Mouse (Mus musculus): ENCODE results near the gene Esp4. TPM values are rescaled to one million over a fixed set of nuclear protein-coding genes. Genes with fewer than 3 reads are reported as not detected.
"Not testable (repeated sequence)": the region's sequence is repeated elsewhere in the genome, so short reads cannot be mapped to it uniquely, and the experiment has no call there.

Esp4 gene
- not detected in 2 replicates for polyA plus RNA-seq (2015; fragmentation: Nextera tagmentation; extraction: Ambion mirVana)

- ATAC-seq (ENCODE audit: low FRiP score, low read depth) = no peak
These were observed at the start of gene Esp4 for GRCm38 (mm10) chr17:40598294-40598693. TSS of gene Esp4 (plus strand) at chr17:40598594.

GRCm38 (mm10) chr17:40553470-40553869 lies 44.9 kb upstream of the Esp4 start:
- no peak for ATAC-seq (ENCODE audit: low FRiP score, low read depth)
- H3K4me2 ChIP-seq = no peak overlapping the region
- no peak overlapping the region for H3K27ac ChIP-seq (replicated peaks)
- H3K4me1 ChIP-seq (replicated peaks) = no peaks in the 10 kb centered on the region
- H3K36me3 ChIP-seq = no peaks in the 10 kb centered on the region
- no peak overlapping the region for H3K4me3 ChIP-seq
- H3K9me3 ChIP-seq = no peaks in the 10 kb centered on the region
- WGBS = 88% methylated on average over 1 of the region's 1 CpGs
- no peaks in the 10 kb centered on the region for H3K27me3 ChIP-seq
- no peak overlapping the region for H3K9ac ChIP-seq

More at GRCm38 (mm10) chr17:40598294-40598693, at the start of gene Esp4:
- Histone ChIP-seq H3K9me3 (no peaks in the 10 kb centered on the region), H3K4me2 (no peak within 1 kb of the TSS), H3K27ac (replicated peaks) (no peak within 1 kb of the TSS), H3K27me3 (no peaks in the 10 kb centered on the region), H3K9ac (no peak within 1 kb of the TSS), H3K4me1 (replicated peaks) (no peaks in the 10 kb centered on the region), H3K36me3 (no peaks in the 10 kb centered on the region), H3K4me3 (no peak within 1 kb of the TSS)

GRCm38 (mm10) chr17:40561207-40561606 lies 37.2 kb upstream of the Esp4 start, which contains the start of gene Esp6:
TSS of gene Esp6 (plus strand) at chr17:40561507.
- Histone ChIP-seq H3K27ac (replicated peaks) (no peak within 1 kb of the TSS), H3K36me3 (no peaks in the 10 kb centered on the region), H3K9me3 (no peaks in the 10 kb centered on the region), H3K4me1 (replicated peaks) (no peaks in the 10 kb centered on the region), H3K9ac (no peak within 1 kb of the TSS), H3K4me3 (no peak within 1 kb of the TSS), H3K27me3 (no peaks in the 10 kb centered on the region), H3K4me2 (no peak within 1 kb of the TSS)
- WGBS = 86% methylated on average over 5 of the region's 5 CpGs
- ATAC-seq (ENCODE audit: low FRiP score, low read depth) = no peak

GRCm38 (mm10) chr17:40583906-40584305 lies 14.5 kb upstream of the Esp4 start:
- WGBS = 38% methylated on average over 6 of the region's 6 CpGs
- not testable (repeated sequence) for H3K4me3 ChIP-seq; H3K4me2 ChIP-seq; ATAC-seq (ENCODE audit: low FRiP score, low read depth); H3K36me3 ChIP-seq; H3K9me3 ChIP-seq; H3K9ac ChIP-seq; H3K4me1 ChIP-seq (replicated peaks); H3K27me3 ChIP-seq; H3K27ac ChIP-seq (replicated peaks)

GRCm38 (mm10) chr17:40591297-40591696 lies 7.1 kb upstream of the Esp4 start:
- Histone ChIP-seq H3K36me3 (no peaks in the 10 kb centered on the region), H3K9ac (no peak overlapping the region), H3K9me3 (no peaks in the 10 kb centered on the region), H3K4me2 (no peak overlapping the region), H3K4me1 (replicated peaks) (no peaks in the 10 kb centered on the region), H3K27me3 (no peaks in the 10 kb centered on the region), H3K4me3 (no peak overlapping the region), H3K27ac (replicated peaks) (no peak overlapping the region)
- ATAC-seq (ENCODE audit: low FRiP score, low read depth) = no peak

- not testable (repeated sequence) for H3K36me3 ChIP-seq; H3K9me3 ChIP-seq; H3K4me1 ChIP-seq (replicated peaks); H3K27me3 ChIP-seq; H3K9ac ChIP-seq; ATAC-seq (ENCODE audit: low FRiP score, low read depth); H3K4me2 ChIP-seq; H3K4me3 ChIP-seq; H3K27ac ChIP-seq (replicated peaks)
- 97% methylated on average over 1 of the region's 1 CpGs for WGBS
These were observed 33.4 kb downstream of the Esp4 start, which contains the start of gene Esp3 for GRCm38 (mm10) chr17:40631775-40632174. TSS of gene Esp3 (plus strand) at chr17:40632075.

Other genes starting within 250 kb of the Esp4 start
- not detected in 2 replicates for gene Esp8, start 78.6 kb upstream of the Esp4 start, polyA plus RNA-seq (2015; fragmentation: Nextera tagmentation; extraction: Ambion mirVana)
- gene Esp6, start 37.1 kb upstream of the Esp4 start, polyA plus RNA-seq (2015; fragmentation: Nextera tagmentation; extraction: Ambion mirVana) = not detected in 2 replicates
- not detected in 2 replicates for gene Esp3, start 33.5 kb downstream of the Esp4 start, polyA plus RNA-seq (2015; fragmentation: Nextera tagmentation; extraction: Ambion mirVana)
- gene Esp1, start 128.5 kb downstream of the Esp4 start, polyA plus RNA-seq (2015; fragmentation: Nextera tagmentation; extraction: Ambion mirVana) = not detected in 2 replicates
- 0.10 TPM in 1 of 2 replicates, not detected in the other for gene Crisp2, start 208.4 kb downstream of the Esp4 start, polyA plus RNA-seq (2015; fragmentation: Nextera tagmentation; extraction: Ambion mirVana)
- gene Rhag, start 212.5 kb downstream of the Esp4 start, polyA plus RNA-seq (2015; fragmentation: Nextera tagmentation; extraction: Ambion mirVana) = 0.16 and 0.25 TPM in 2 replicates